Comparison of ENCODE assay signal across 8 mouse cellular contexts in the genomic region with DNA sequence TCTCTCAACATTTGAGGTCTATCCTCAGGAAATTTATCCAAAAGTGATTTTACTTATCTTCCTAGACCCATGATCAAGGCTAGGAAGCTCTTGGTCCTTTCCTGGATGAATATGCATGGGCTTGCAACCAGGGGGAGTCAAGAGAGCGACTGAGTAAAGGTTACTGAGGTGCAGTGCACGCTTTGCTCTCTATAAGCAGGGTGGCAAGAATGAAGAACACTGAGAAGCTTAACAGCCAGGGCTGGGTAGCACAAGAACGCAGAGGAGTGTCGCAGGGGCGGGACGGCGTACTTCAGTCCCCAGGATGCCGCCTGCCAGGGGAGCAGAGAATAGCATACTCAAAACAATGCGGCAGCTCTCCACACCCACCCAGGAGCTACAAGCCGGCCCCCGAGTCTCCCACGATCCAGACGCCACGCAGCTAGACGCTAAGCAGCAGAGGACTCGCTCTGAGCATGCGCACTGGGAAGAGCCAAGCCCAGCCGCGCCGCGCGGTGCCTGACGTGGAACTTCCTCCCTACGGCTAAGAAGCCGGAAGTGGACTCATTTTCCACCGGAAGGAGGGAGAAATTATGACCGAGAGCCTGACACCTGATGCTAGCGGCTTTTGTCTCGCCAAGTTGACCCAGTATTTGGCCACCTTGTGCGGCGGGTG. TPM values are rescaled to one million over a fixed set of nuclear protein-coding genes. Genes with fewer than 3 reads are reported as not detected.
DNase-seq lines count a peak whose midpoint lies in the region; ATAC-seq and TF ChIP-seq lines count a peak whose summit lies in the region.

No protein-coding gene starts in this region.

- peak; percentile 27 for TF ChIP-seq CTCF in Patski (IDR thresholded peaks at IDR 0.05)

- peak overlapping the region; percentile 99 for H3K27ac ChIP-seq in hindbrain, embryonic 15.5 days (replicated peaks)

- DNase-seq in Patski (ENCODE audit: low read depth, low spot score) = peak; percentile 46
- DNase-seq in cerebellum, postnatal 14 days = peak; percentile 92 to 93
- DNase-seq in frontal cortex, postnatal 25 days (ENCODE audit: low spot score in 2 of 2) = peak; percentile 71 to 76
- peak; percentile 86 for DNase-seq in left cerebral cortex, adult 11 months (ENCODE audit: low spot score)
- peak; percentile 91 to 94 for DNase-seq in lung, postnatal 4 days
- peak; percentile 93 for DNase-seq in retina, postnatal 7 days (ENCODE audit: low read depth, low spot score)
- DNase-seq in urinary bladder, adult 2 months (ENCODE audit: low spot score) = peak; percentile 71

- peak overlapping the region; percentile 89 for H3K4me3 ChIP-seq in hindbrain, embryonic 15.5 days

- peaks cover 34% of the 10 kb centered on the region for H3K4me1 ChIP-seq in hindbrain, embryonic 15.5 days (replicated peaks)

- POLR2A ChIA-PET in Patski (lab: Charles Lee) = no interaction called here

- ATAC-seq in Patski = peak; percentile 84
- peak; percentile 99 for ATAC-seq in hindbrain, embryonic 15.5 days (ENCODE audit: low FRiP score, low read depth)

- WGBS in hindbrain, embryonic 15.5 days = under 1% methylated on average over 31 of the region's 31 CpGs

- peaks cover 6% of the 10 kb centered on the region for H3K27me3 ChIP-seq in Patski
- no peaks in the 10 kb centered on the region for H3K27me3 ChIP-seq in hindbrain, embryonic 15.5 days

- CTCF ChIA-PET in Patski (lab: Charles Lee) = interaction anchor here (1.5 kb wide), 1 partner anchor 9 kb away, joined by 4 read pairs; no protein-coding TSS in a partner anchor

- no peaks in the 10 kb centered on the region for H3K9me3 ChIP-seq in hindbrain, embryonic 15.5 days

- in situ Hi-C loops in Patski (cut with MboI; ENCODE audit: low pct_unique_long_range_greater_than_20kb) = loop anchor here (10.0 kb wide), 1 partner anchor 358 kb away; no protein-coding TSS in a partner anchor

- H3K4me2 ChIP-seq in hindbrain, embryonic 15.5 days = peak overlapping the region; percentile 81

- H3K9ac ChIP-seq in hindbrain, embryonic 15.5 days = peak overlapping the region; percentile 93

- peaks cover 12% of the 10 kb centered on the region; the same call in 1 of the 2 replicates for H3K36me3 ChIP-seq in hindbrain, embryonic 15.5 days

RNA-seq across cellular contexts. Expression of a gene that starts 25.1 kb away (rescaled TPM):
- polyA plus RNA-seq in Patski (2021) = not detected
- polyA plus RNA-seq in hindbrain, embryonic 15.5 days (2015; fragmentation: Nextera tagmentation; extraction: Ambion mirVana) = not detected in 2 replicates
- not detected in 2 replicates for polyA plus RNA-seq in urinary bladder, adult 2 months (2012; rRNA removed)

RNA-seq across cellular contexts. Expression of a gene that starts 29.4 kb away (rescaled TPM):
- 0.03 TPM for polyA plus RNA-seq in Patski (2021)
- 133 and 147 TPM in 2 replicates for polyA plus RNA-seq in hindbrain, embryonic 15.5 days (2015; fragmentation: Nextera tagmentation; extraction: Ambion mirVana)
- 1.4 and 2.1 TPM in 2 replicates for polyA plus RNA-seq in urinary bladder, adult 2 months (2012; rRNA removed)

RNA-seq across cellular contexts. Expression of a gene that starts 43.6 kb away (rescaled TPM):
- not detected for polyA plus RNA-seq in Patski (2021)
- 0.12 and 0.29 TPM in 2 replicates for polyA plus RNA-seq in hindbrain, embryonic 15.5 days (2015; fragmentation: Nextera tagmentation; extraction: Ambion mirVana)
- 0.29 and 0.33 TPM in 2 replicates for polyA plus RNA-seq in urinary bladder, adult 2 months (2012; rRNA removed)

RNA-seq across cellular contexts. Expression of a gene that starts 47.9 kb away (rescaled TPM):
- 16.2 TPM for polyA plus RNA-seq in Patski (2021)
- 5.5 and 6.6 TPM in 2 replicates for polyA plus RNA-seq in hindbrain, embryonic 15.5 days (2015; fragmentation: Nextera tagmentation; extraction: Ambion mirVana)
- 18.0 and 19.4 TPM in 2 replicates for polyA plus RNA-seq in urinary bladder, adult 2 months (2012; rRNA removed)

Comparison
In these comparisons a context has a peak if more than half of its experiments do, and no peak if none do; other contexts are left out.
1. Peak in every context shown above with its lines: DNase-seq, ATAC-seq, H3K4me3 ChIP-seq and H3K27ac ChIP-seq.
2. RNA of a gene that starts 29.4 kb away (polyA plus RNA-seq): 133 to 147 TPM in hindbrain, embryonic 15.5 days; 1.4 to 2.1 TPM in urinary bladder, adult 2 months and 0.03 TPM in Patski (single experiment); every median in the first group is over 10 times any median in the second.